Mouse (Mus musculus) midbrain, embryonic 10.5 days (tissue): ENCODE results near the gene Haus6. TPM values are rescaled to one million over a fixed set of nuclear protein-coding genes. Genes with fewer than 3 reads are reported as not detected.

Source experiments
- polyA plus RNA-seq: library from polyadenylated mRNA; unstranded; fragments of >200 nt; fragmentation: Nextera tagmentation; extraction: Ambion mirVana; gene quantifications from 2 replicates; pipeline ENCODE4 v1.2.1, GENCODE M21; 2016

Haus6 gene
- polyA plus RNA-seq, 1 experiment from 2014 or later: 29.1 TPM

Other genes with a start within 250 kb of the Haus6 start
- gene Saxo1, start 53.7 kb downstream of the Haus6 start, polyA plus RNA-seq: not detected in 2 replicates
- gene Rraga, start 36.4 kb downstream of the Haus6 start, polyA plus RNA-seq: 62.5 and 81.1 TPM in 2 replicates
- gene Plin2, start 58.0 kb upstream of the Haus6 start, polyA plus RNA-seq: 76.2 and 79.3 TPM in 2 replicates
- gene Dennd4c, start 136.5 kb upstream of the Haus6 start, polyA plus RNA-seq: 4.2 and 5.1 TPM in 2 replicates
- gene Rps6, start 245.4 kb upstream of the Haus6 start, polyA plus RNA-seq: 583 and 651 TPM in 2 replicates